Mouse (Mus musculus): ENCODE measurements around the gene Tas2r134. TPM values are rescaled to one million over a fixed set of nuclear protein-coding genes. Genes with fewer than 3 reads are reported as not detected.

Tas2r134 gene
- not detected in 2 replicates for total RNA-seq (2015)
- not detected in 2 replicates for total RNA-seq (2017)

GRCm38 (mm10) chr2:51627211-51627610 lies at the start of gene Tas2r134:
Tas2r134 (plus strand) TSS chr2:51627511.
- no peak for ATAC-seq (ENCODE audit: poor library complexity, severe bottlenecking)

GRCm38 (mm10) chr2:51579767-51580166 lies 47.5 kb upstream of the Tas2r134 start:
- ATAC-seq (ENCODE audit: poor library complexity, severe bottlenecking) = peak; percentile 40; the same call in 1 of the 2 replicates

- no peak for ATAC-seq (ENCODE audit: poor library complexity, severe bottlenecking)
Observed at GRCm38 (mm10) chr2:51584050-51585046, 43.0 kb upstream of the Tas2r134 start.

- peak; percentile 71 for ATAC-seq (ENCODE audit: poor library complexity, severe bottlenecking)
Observed at GRCm38 (mm10) chr2:51588336-51588735, 39.0 kb upstream of the Tas2r134 start.

GRCm38 (mm10) chr2:51588895-51589294 lies 38.4 kb upstream of the Tas2r134 start:
- no peak for ATAC-seq (ENCODE audit: poor library complexity, severe bottlenecking)

GRCm38 (mm10) chr2:51589627-51590026 lies 37.7 kb upstream of the Tas2r134 start:
- peak; percentile 16; the same call in 1 of the 2 replicates for ATAC-seq (ENCODE audit: poor library complexity, severe bottlenecking)

- no peak for ATAC-seq (ENCODE audit: poor library complexity, severe bottlenecking)
Observed at GRCm38 (mm10) chr2:51590308-51590707, 37.0 kb upstream of the Tas2r134 start.

- no peak for ATAC-seq (ENCODE audit: poor library complexity, severe bottlenecking)
Observed at GRCm38 (mm10) chr2:51592157-51592556, 35.2 kb upstream of the Tas2r134 start.

- ATAC-seq (ENCODE audit: poor library complexity, severe bottlenecking) = peak; percentile 56
Observed at GRCm38 (mm10) chr2:51599473-51600201, 27.7 kb upstream of the Tas2r134 start.

GRCm38 (mm10) chr2:51600202-51600487 lies 27.2 kb upstream of the Tas2r134 start:
- no peak for ATAC-seq (ENCODE audit: poor library complexity, severe bottlenecking)

GRCm38 (mm10) chr2:51600873-51601272 lies 26.4 kb upstream of the Tas2r134 start:
- ATAC-seq (ENCODE audit: poor library complexity, severe bottlenecking) = peak; percentile 77

GRCm38 (mm10) chr2:51610305-51610704 lies 17.0 kb upstream of the Tas2r134 start:
- no peak for ATAC-seq (ENCODE audit: poor library complexity, severe bottlenecking)

- ATAC-seq (ENCODE audit: poor library complexity, severe bottlenecking) = no peak
Observed at GRCm38 (mm10) chr2:51610897-51611296, 16.4 kb upstream of the Tas2r134 start.

- no peak for ATAC-seq (ENCODE audit: poor library complexity, severe bottlenecking)
Observed at GRCm38 (mm10) chr2:51613716-51614115, 13.6 kb upstream of the Tas2r134 start.

GRCm38 (mm10) chr2:51621931-51622330 lies 5.4 kb upstream of the Tas2r134 start:
- ATAC-seq (ENCODE audit: poor library complexity, severe bottlenecking) = no peak

- ATAC-seq (ENCODE audit: poor library complexity, severe bottlenecking) = peak; percentile 81
Observed at GRCm38 (mm10) chr2:51626007-51626406, 1.3 kb upstream of the Tas2r134 start.

GRCm38 (mm10) chr2:51631428-51631827 lies 4.1 kb downstream of the Tas2r134 start:
- peak; percentile 51 for ATAC-seq (ENCODE audit: poor library complexity, severe bottlenecking)

- peak; percentile 93 for ATAC-seq (ENCODE audit: poor library complexity, severe bottlenecking)
Observed at GRCm38 (mm10) chr2:51637681-51638080, 10.4 kb downstream of the Tas2r134 start.

- no peak for ATAC-seq (ENCODE audit: poor library complexity, severe bottlenecking)
Observed at GRCm38 (mm10) chr2:51641635-51642034, 14.3 kb downstream of the Tas2r134 start.

- no peak for ATAC-seq (ENCODE audit: poor library complexity, severe bottlenecking)
Observed at GRCm38 (mm10) chr2:51643244-51644139, 16.2 kb downstream of the Tas2r134 start.

- ATAC-seq (ENCODE audit: poor library complexity, severe bottlenecking) = no peak
Observed at GRCm38 (mm10) chr2:51647972-51648371, 20.7 kb downstream of the Tas2r134 start.
